Mouse (Mus musculus) ES-Bruce4 (cell line): Measurements from ENCODE around the gene Ttc28. TPM values are rescaled to one million over a fixed set of nuclear protein-coding genes. Genes with fewer than 3 reads are reported as not detected.
A peak's percentile ranks its signal among the peaks of the same experiment; 100 is the strongest.
"Not testable (repeated sequence)": the region's sequence is repeated elsewhere in the genome, so short reads cannot be mapped to it uniquely, and the experiment has no call there.

Experiments used
- H3K27ac ChIP-seq: 2 replicates; pipeline ENCODE4 v1.5.1; 2012; ENCODE audit warnings: low read length, inconsistent platforms; ENCODE audit not compliant: insufficient read depth
- H3K27me3 ChIP-seq: 2 replicates; pipeline ENCODE4 v1.6.1; 2012; ENCODE audit warnings: mild to moderate bottlenecking, low read length, inconsistent platforms; ENCODE audit not compliant: control insufficient read depth, poor library complexity, insufficient read depth, severe bottlenecking
- H3K36me3 ChIP-seq: 2 replicates; pipeline ENCODE4 v1.6.1; 2012; ENCODE audit warnings: inconsistent platforms, mild to moderate bottlenecking, low read length, moderate library complexity; ENCODE audit not compliant: control insufficient read depth, poor library complexity, insufficient read depth, severe bottlenecking
- H3K4me1 ChIP-seq: one replicate; pipeline ENCODE4 v1.8.1; 2011; ENCODE audit warnings: low read length; ENCODE audit not compliant: control insufficient read depth, insufficient read depth
- H3K4me3 ChIP-seq: 2 replicates; pipeline ENCODE4 v1.5.1; 2011; ENCODE audit warnings: low read depth, mild to moderate bottlenecking, low read length
- H3K9ac ChIP-seq: 2 replicates; pipeline ENCODE4 v1.6.1; 2012; ENCODE audit warnings: low read depth, mild to moderate bottlenecking, inconsistent platforms; ENCODE audit not compliant: poor library complexity, severe bottlenecking
- H3K9me3 ChIP-seq: replicated peaks from 2 replicates; pipeline ENCODE4 v1.6.1; 2012; ENCODE audit warnings: mild to moderate bottlenecking, low read length, inconsistent platforms; ENCODE audit not compliant: control insufficient read depth, poor library complexity, insufficient read depth, severe bottlenecking
- CTCF ChIP-seq: IDR thresholded peaks from one replicate; pipeline ENCODE4 v1.8.1; 2011; ENCODE audit warnings: low read depth, low read length
- EP300 ChIP-seq: IDR thresholded peaks from 2 replicates; pipeline ENCODE4 v1.6.1; 2011; ENCODE audit warnings: low read depth, low read length; ENCODE audit not compliant: insufficient read depth
- POLR2A ChIP-seq: IDR thresholded peaks from one replicate; pipeline ENCODE4 v1.8.1; 2011; ENCODE audit warnings: low read length; ENCODE audit not compliant: insufficient read depth
- polyA plus RNA-seq: library from polyadenylated mRNA; stranded (reverse); fragments of >200 nt; gene quantifications from 2 replicates; pipeline ENCODE4 v1.2.4, GENCODE M21; 2011; ENCODE audit warnings: low read depth; ENCODE audit not compliant: missing spikeins, insufficient read depth, insufficient read length

The Ttc28 gene
- polyA plus RNA-seq = 2.0 and 2.5 TPM in 2 replicates

GRCm38 (mm10) chr5:110879584-110880374 is at the start of gene Ttc28:
TSS of gene Ttc28 (plus strand) at chr5:110879803.
- no peak within 1 kb of the TSS for H3K27ac ChIP-seq
- H3K9ac ChIP-seq = peak within 1 kb of the TSS; percentile 59
- H3K4me1 ChIP-seq = no peaks in the 10 kb centered on the region
- TF ChIP-seq EP300 (peak; percentile 18; the same call in 1 of the 2 replicates), CTCF (no peak), POLR2A (no peak)
- H3K9me3 ChIP-seq = no peaks in the 10 kb centered on the region
- peak within 1 kb of the TSS; percentile 66 for H3K4me3 ChIP-seq
- no peaks in the 10 kb centered on the region for H3K27me3 ChIP-seq
- no peaks in the 10 kb centered on the region for H3K36me3 ChIP-seq

GRCm38 (mm10) chr5:110831036-110831720 is 48.4 kb upstream of the Ttc28 start:
- Histone ChIP-seq H3K4me3 (no peak overlapping the region), H3K9ac (no peak overlapping the region)
- TF ChIP-seq CTCF (no peak), EP300 (no peak), POLR2A (no peak)

GRCm38 (mm10) chr5:110835959-110836358 is 43.6 kb upstream of the Ttc28 start:
- peak; percentile 62 for TF ChIP-seq CTCF
- no peak for TF ChIP-seq EP300
- Histone ChIP-seq H3K9ac (no peak overlapping the region), H3K9me3 (no peaks in the 10 kb centered on the region), H3K4me3 (no peak overlapping the region), H3K27me3 (no peaks in the 10 kb centered on the region), H3K4me1 (peaks cover 1% of the 10 kb centered on the region), H3K27ac (no peak overlapping the region), H3K36me3 (no peaks in the 10 kb centered on the region)

More at GRCm38 (mm10) chr5:110831036-110831720, 48.4 kb upstream of the Ttc28 start:
- no peaks in the 10 kb centered on the region for H3K4me1 ChIP-seq
- no peak overlapping the region for H3K27ac ChIP-seq
- H3K36me3 ChIP-seq = no peaks in the 10 kb centered on the region
- H3K9me3 ChIP-seq = no peaks in the 10 kb centered on the region
- H3K27me3 ChIP-seq = no peaks in the 10 kb centered on the region

- peaks cover 17% of the 10 kb centered on the region for H3K36me3 ChIP-seq
- H3K9me3 ChIP-seq, H3K27ac ChIP-seq, H3K9ac ChIP-seq, H3K4me3 ChIP-seq, H3K27me3 ChIP-seq, H3K4me1 ChIP-seq: not testable (repeated sequence)
Measured at GRCm38 (mm10) chr5:110838016-110838415, 41.6 kb upstream of the Ttc28 start.

GRCm38 (mm10) chr5:110839038-110839677 is 40.4 kb upstream of the Ttc28 start:
- peak overlapping the region; percentile 14; the same call in 1 of the 2 replicates for H3K27ac ChIP-seq
- no peak for TF ChIP-seq POLR2A
- no peak for TF ChIP-seq CTCF
- TF ChIP-seq EP300 = no peak
- peak overlapping the region; percentile 73 for H3K9ac ChIP-seq
- H3K36me3 ChIP-seq = peaks cover 24% of the 10 kb centered on the region
- peaks cover 1% of the 10 kb centered on the region for H3K4me1 ChIP-seq
- no peaks in the 10 kb centered on the region for H3K27me3 ChIP-seq
- H3K9me3 ChIP-seq = no peaks in the 10 kb centered on the region
- peak overlapping the region; percentile 93 for H3K4me3 ChIP-seq
